Mouse (Mus musculus) left cerebral cortex, adult 2 months (tissue): Measurements from ENCODE around the gene Abhd12. TPM values are rescaled to one million over a fixed set of nuclear protein-coding genes. Genes with fewer than 3 reads are reported as not detected.
"Not testable (repeated sequence)": the region's sequence is repeated elsewhere in the genome, so short reads cannot be mapped to it uniquely, and the experiment has no call there.

Source experiments
- DNase-seq, 2 experiments: peaks; one replicate each; pipeline ENCODE4 v3.0.0; 2021 to 2022; ENCODE audit warnings: low spot score in 2 of 2, mixed read lengths in 1 of 2; ENCODE audit errors: extremely low spot score in 1 of 2
- H3K27ac ChIP-seq: fragments of 200-600 bp; 2 replicates; pipeline ENCODE4 v1.8.1; 2022
- H3K4me3 ChIP-seq: fragments of 200-600 bp; 2 replicates; pipeline ENCODE4 v1.8.1; 2022
- CTCF ChIP-seq: fragments of 200-600 bp; IDR thresholded peaks from 2 replicates; pipeline ENCODE4 v1.8.1; 2022; ENCODE audit warnings: antibody characterized with exemption, mild to moderate bottlenecking, moderate library complexity
- intact Hi-C: fragments of 180-260 bp; cut with DNase I; formaldehyde crosslinking; loops from one replicate; pipeline ENCODE4 v1.15.1; 2025
- total RNA-seq, 2 experiments: library from RNA; stranded (reverse); gene quantifications; 2 replicates each; pipeline ENCODE4 v1.2.3; 2021

The Abhd12 gene
- total RNA-seq, 2 experiments from 2014 or later = 298 to 305 TPM

DNA sequence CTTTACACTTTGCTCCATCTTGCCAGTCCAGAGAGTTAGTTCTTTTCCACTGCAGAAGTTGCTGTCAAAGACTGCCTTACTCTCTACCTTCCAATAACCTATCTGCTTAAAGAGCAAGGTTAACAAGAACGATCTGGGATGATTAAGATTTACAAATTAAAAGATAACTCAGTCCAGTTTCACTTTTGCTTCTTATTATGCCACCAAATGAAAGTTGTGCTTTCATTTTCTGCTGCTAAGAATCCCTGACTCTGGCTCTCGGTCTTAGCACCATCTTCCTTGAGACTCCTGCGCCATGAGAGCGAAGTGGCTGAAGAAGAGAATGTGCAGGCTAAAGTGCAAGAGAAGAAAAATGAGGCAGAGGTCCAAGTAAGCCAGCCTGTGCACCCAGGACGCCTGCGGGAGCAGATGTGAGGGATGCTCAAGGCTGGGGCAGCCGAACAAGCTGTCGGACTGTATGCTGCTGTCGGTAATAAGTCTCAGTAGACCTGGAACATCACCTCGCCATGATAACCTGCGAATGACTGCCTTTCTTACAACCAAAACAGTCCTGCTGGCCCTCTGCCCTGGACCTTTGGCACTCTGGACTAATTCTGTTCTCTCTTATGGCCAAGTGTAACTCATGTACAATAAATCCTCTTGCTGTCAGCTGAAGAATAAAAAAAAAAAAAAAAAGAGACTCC, 22.6 kb upstream of the Abhd12 start:
- DNase-seq = no peak
- Histone ChIP-seq H3K4me3 (no peak overlapping the region), H3K27ac (no peak overlapping the region)
- intact Hi-C loops = no loop called here
- TF ChIP-seq CTCF = no peak

- Histone ChIP-seq H3K4me3 (no peak overlapping the region), H3K27ac (no peak overlapping the region)
- TF ChIP-seq CTCF = no peak
- intact Hi-C loops = no loop called here
- no peak for DNase-seq
Observed at GRCm38 (mm10) chr2:150923505-150923904, 19.0 kb upstream of the Abhd12 start.

- no peak overlapping the region for H3K4me3 ChIP-seq
- H3K27ac ChIP-seq = no peak overlapping the region
- intact Hi-C loops = no loop called here
- no peak for DNase-seq
- no peak for TF ChIP-seq CTCF
Observed at GRCm38 (mm10) chr2:150923026-150923425, 18.5 kb upstream of the Abhd12 start.

- intact Hi-C loops = no loop called here
- no peak for DNase-seq
- no peak for TF ChIP-seq CTCF
Observed at GRCm38 (mm10) chr2:150922165-150922564, 17.6 kb upstream of the Abhd12 start.

GRCm38 (mm10) chr2:150921697-150922096, 17.2 kb upstream of the Abhd12 start:
- no peak for DNase-seq
- intact Hi-C loops = no loop called here
- no peak for TF ChIP-seq CTCF
- no peak overlapping the region for H3K27ac ChIP-seq
- H3K4me3 ChIP-seq = no peak overlapping the region

More at GRCm38 (mm10) chr2:150922165-150922564, 17.6 kb upstream of the Abhd12 start:
- no peak overlapping the region for H3K4me3 ChIP-seq
- H3K27ac ChIP-seq = no peak overlapping the region

GRCm38 (mm10) chr2:150920543-150920942, 16.0 kb upstream of the Abhd12 start:
- intact Hi-C loops = no loop called here
- Histone ChIP-seq H3K4me3 (no peak overlapping the region), H3K27ac (no peak overlapping the region)
- no peak for DNase-seq
- no peak for TF ChIP-seq CTCF

- Histone ChIP-seq H3K27ac (no peak overlapping the region), H3K4me3 (no peak overlapping the region)
- no peak for DNase-seq
- no peak for TF ChIP-seq CTCF
- intact Hi-C loops = no loop called here
Observed at GRCm38 (mm10) chr2:150918720-150919119, 14.2 kb upstream of the Abhd12 start.

DNA sequence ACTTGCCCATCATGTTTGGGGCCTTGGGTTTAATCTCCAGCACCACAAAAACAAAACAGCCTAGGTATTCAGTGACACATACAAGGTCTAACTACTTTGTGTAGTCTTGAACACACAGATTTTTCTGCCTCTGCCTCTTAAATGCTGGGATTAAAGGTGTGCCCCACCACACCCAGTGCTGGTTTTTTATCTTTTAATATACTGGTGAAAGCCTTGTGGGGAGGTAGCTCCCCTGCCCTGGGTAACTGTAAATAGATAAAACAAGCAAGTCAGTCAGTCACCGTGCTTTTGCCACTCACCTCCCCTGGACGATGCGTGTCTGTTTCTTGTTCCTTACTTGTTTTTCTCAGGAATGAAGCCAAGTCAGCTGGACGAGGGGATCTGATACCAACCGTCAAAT, 11.2 kb upstream of the Abhd12 start:
- DNase-seq = no peak
- intact Hi-C loops = no loop called here
- Histone ChIP-seq H3K4me3 (no peak overlapping the region), H3K27ac (no peak overlapping the region)
- TF ChIP-seq CTCF = no peak

GRCm38 (mm10) chr2:150914781-150915515, 10.4 kb upstream of the Abhd12 start:
- Histone ChIP-seq H3K27ac (no peak overlapping the region), H3K4me3 (no peak overlapping the region)
- DNase-seq = no peak
- intact Hi-C loops = no loop called here
- no peak for TF ChIP-seq CTCF

- Histone ChIP-seq H3K4me3 (peak overlapping the region; percentile 84; the same call in 1 of the 2 replicates), H3K27ac (no peak overlapping the region)
- intact Hi-C loops = no loop called here
Observed at GRCm38 (mm10) chr2:150910295-150910881, 5.8 kb upstream of the Abhd12 start.

GRCm38 (mm10) chr2:150909429-150910039, 5.0 kb upstream of the Abhd12 start:
- TF ChIP-seq CTCF = no peak
- peak; percentile 82 to 84 for DNase-seq
- intact Hi-C loops = loop anchor here (2.0 to 5.0 kb wide), 3 partner anchors 162 to 301 kb away; partner anchors contain the start of genes Apmap and Entpd6
- Histone ChIP-seq H3K4me3 (peak overlapping the region; percentile 84), H3K27ac (no peak overlapping the region; the same call in 1 of the 2 replicates)

More at GRCm38 (mm10) chr2:150910295-150910881, 5.8 kb upstream of the Abhd12 start:
- TF ChIP-seq CTCF = no peak
- DNase-seq = no peak

- intact Hi-C loops = loop anchor here (2.0 to 5.0 kb wide), 3 partner anchors 162 to 300 kb away; partner anchors contain the start of genes Apmap and Entpd6
- H3K27ac ChIP-seq, DNase-seq: not testable (repeated sequence)
- TF ChIP-seq CTCF = peak; percentile 22
- peak overlapping the region; percentile 84 for H3K4me3 ChIP-seq
Observed at GRCm38 (mm10) chr2:150908881-150909280, 4.3 kb upstream of the Abhd12 start.
